Mouse (Mus musculus) limb, embryonic 11.5 days (tissue): ENCODE measurements around the gene Pxdn. TPM values are rescaled to one million over a fixed set of nuclear protein-coding genes. Genes with fewer than 3 reads are reported as not detected.

Experiments
- ATAC-seq: fragments of 200-750 bp; cut with Nextera tagmentation; 2 replicates; pipeline ENCODE4 v1.8.0; 2017; ENCODE audit warnings: low read depth; ENCODE audit not compliant: insufficient number of reproducible peaks, low FRiP score, low TSS enrichment
- DNase-seq: peaks from one replicate; pipeline ENCODE4 v3.0.0-alpha.2; 2015; ENCODE audit warnings: low spot score
- H3K27ac ChIP-seq: fragments of 300-500 bp; sonication (generic); replicated peaks from 2 replicates; pipeline ENCODE4 v1.5.1; 2014; ENCODE audit warnings: low read depth, mild to moderate bottlenecking, low read length
- H3K27me3 ChIP-seq: fragments of 300-500 bp; sonication (generic); 2 replicates; pipeline ENCODE4 v1.6.1; 2014; ENCODE audit warnings: mild to moderate bottlenecking, low read length, mixed read lengths; ENCODE audit not compliant: control insufficient read depth, insufficient read depth
- H3K36me3 ChIP-seq: fragments of 300-500 bp; sonication (generic); 2 replicates; pipeline ENCODE4 v1.6.1; 2014; ENCODE audit warnings: mild to moderate bottlenecking, low read length, moderate library complexity, mixed read lengths; ENCODE audit not compliant: control insufficient read depth, insufficient read depth
- H3K4me1 ChIP-seq: fragments of 300-500 bp; sonication (generic); 2 replicates; pipeline ENCODE4 v1.6.1; 2014; ENCODE audit warnings: low read length, mixed read lengths; ENCODE audit not compliant: control insufficient read depth, insufficient read depth
- H3K4me2 ChIP-seq: fragments of 300-500 bp; sonication (generic); 2 replicates; pipeline ENCODE4 v1.6.1; 2014; ENCODE audit warnings: low read depth, mild to moderate bottlenecking, moderate library complexity; ENCODE audit not compliant: severe bottlenecking
- H3K4me3 ChIP-seq: fragments of 300-500 bp; sonication (generic); 2 replicates; pipeline ENCODE4 v1.5.1; 2014; ENCODE audit warnings: low read depth, low read length
- H3K9ac ChIP-seq: fragments of 300-500 bp; sonication (generic); 2 replicates; pipeline ENCODE4 v1.6.1; 2014; ENCODE audit warnings: mild to moderate bottlenecking, low read length
- H3K9me3 ChIP-seq: fragments of 300-500 bp; sonication (generic); 2 replicates; pipeline ENCODE4 v1.6.1; 2016; ENCODE audit warnings: low read length; ENCODE audit not compliant: control insufficient read depth
- WGBS: fragments of 180-500 bp; shearing (Covaris S2); extraction: QIAGEN DNeasy Blood & Tissue Kit; methylation state at CpG from one replicate; pipeline ENCODE4 v1.1.7; 2014; 5-methylcytosine and 5-hydroxymethylcytosine counted together
- polyA plus RNA-seq: library from polyadenylated mRNA; unstranded; fragments of >200 nt; fragmentation: Nextera tagmentation; extraction: Ambion mirVana; gene quantifications from 2 replicates; pipeline ENCODE4 v1.2.1, GENCODE M21; 2014

The Pxdn gene
- 134 and 146 TPM in 2 replicates for polyA plus RNA-seq

DNA sequence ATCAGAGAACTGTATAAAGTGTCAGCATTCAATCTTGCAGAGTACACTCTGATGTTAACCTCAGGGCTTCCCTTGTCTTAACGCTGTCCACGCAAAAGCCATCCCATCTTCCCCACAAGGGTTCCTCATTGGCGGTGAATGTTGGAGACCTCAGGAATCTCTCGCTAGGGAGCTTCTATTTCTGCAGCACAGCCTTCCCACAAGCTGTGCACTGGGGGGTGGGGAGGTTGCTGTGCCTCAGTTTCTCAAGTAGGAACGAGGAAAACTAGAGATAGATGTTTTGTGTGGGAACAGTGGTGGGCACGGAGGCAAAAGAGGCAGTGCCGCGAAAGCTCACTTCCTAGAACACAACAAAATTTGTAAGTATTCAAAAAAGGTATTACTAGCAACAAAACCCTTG is at the start of gene Pxdn:
Gene Pxdn (plus strand): TSS at position 301 of the 400 bp plus-strand sequence.
- WGBS = 32% methylated on average over 8 of the region's 8 CpGs
- ATAC-seq = no peak
- H3K9ac ChIP-seq = peak within 1 kb of the TSS; percentile 97
- H3K27ac ChIP-seq = peak within 1 kb of the TSS; percentile 85
- DNase-seq = no peak
- H3K27me3 ChIP-seq = no peaks in the 10 kb centered on the region
- peak within 1 kb of the TSS; percentile 88 for H3K4me3 ChIP-seq
- H3K4me2 ChIP-seq = peak within 1 kb of the TSS; percentile 84
- no peaks in the 10 kb centered on the region for H3K9me3 ChIP-seq
- 0 out of 2 replicates have a peak, but pooled peaks cover 2% of the 10 kb centered on the region for H3K36me3 ChIP-seq
- peaks cover 19% of the 10 kb centered on the region for H3K4me1 ChIP-seq

GRCm38 (mm10) chr12:29894669-29895068 is 42.7 kb upstream of the Pxdn start:
- 24% methylated on average over 3 of the region's 3 CpGs for WGBS
- no peak overlapping the region for H3K9ac ChIP-seq
- peak; percentile 63 for DNase-seq

GRCm38 (mm10) chr12:29897533-29898085 is 39.8 kb upstream of the Pxdn start:
- no peak for ATAC-seq
- WGBS = 67% methylated on average over 3 of the region's 3 CpGs
- H3K9me3 ChIP-seq = no peaks in the 10 kb centered on the region
- no peak overlapping the region for H3K4me3 ChIP-seq
- no peaks in the 10 kb centered on the region for H3K27me3 ChIP-seq
- H3K4me2 ChIP-seq = no peak overlapping the region
- no peak overlapping the region for H3K27ac ChIP-seq
- H3K9ac ChIP-seq = no peak overlapping the region
- no peak for DNase-seq
- H3K36me3 ChIP-seq = no peaks in the 10 kb centered on the region
- no peaks in the 10 kb centered on the region for H3K4me1 ChIP-seq

More at GRCm38 (mm10) chr12:29894669-29895068, 42.7 kb upstream of the Pxdn start:
- ATAC-seq = no peak
- H3K27me3 ChIP-seq = no peaks in the 10 kb centered on the region
- no peaks in the 10 kb centered on the region for H3K9me3 ChIP-seq
- no peak overlapping the region for H3K4me3 ChIP-seq
- no peak overlapping the region for H3K27ac ChIP-seq
- H3K4me1 ChIP-seq = no peaks in the 10 kb centered on the region
- H3K36me3 ChIP-seq = no peaks in the 10 kb centered on the region
- no peak overlapping the region for H3K4me2 ChIP-seq

- H3K4me2 ChIP-seq = no peak overlapping the region
- H3K9me3 ChIP-seq = no peaks in the 10 kb centered on the region
- DNase-seq (no peak), ATAC-seq (no peak)
- H3K4me1 ChIP-seq = no peaks in the 10 kb centered on the region
- no peak overlapping the region for H3K27ac ChIP-seq
- WGBS = 89% methylated on average over 4 of the region's 4 CpGs
- no peaks in the 10 kb centered on the region for H3K36me3 ChIP-seq
- H3K9ac ChIP-seq = no peak overlapping the region
- H3K4me3 ChIP-seq = no peak overlapping the region
- no peaks in the 10 kb centered on the region for H3K27me3 ChIP-seq
These were observed 33.1 kb upstream of the Pxdn start for GRCm38 (mm10) chr12:29904101-29904874.

GRCm38 (mm10) chr12:29907056-29907455 is 30.4 kb upstream of the Pxdn start:
- peak; percentile 51 for DNase-seq
- WGBS = 49% methylated on average over 2 of the region's 2 CpGs

DNA sequence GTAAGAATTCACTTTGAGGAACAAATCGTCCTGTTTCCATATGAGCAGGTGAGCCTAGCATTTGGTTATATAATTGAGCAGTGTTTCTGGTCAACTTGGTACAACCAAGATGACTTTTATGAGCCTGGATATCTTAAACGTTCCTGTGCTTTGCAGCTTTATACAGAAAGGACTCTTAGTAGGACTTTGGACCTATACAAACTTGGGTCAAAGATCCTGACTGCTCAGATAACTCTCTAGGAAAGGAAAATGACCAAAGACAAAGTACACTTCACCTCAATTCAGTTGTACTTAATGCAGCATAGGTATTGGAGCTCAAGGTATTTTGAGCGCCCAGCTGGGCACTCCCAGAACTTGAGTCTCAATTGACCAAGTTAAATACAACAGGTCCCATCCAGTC is 21.3 kb upstream of the Pxdn start:
- Histone ChIP-seq H3K4me2 (no peak overlapping the region), H3K4me1 (no peaks in the 10 kb centered on the region), H3K27ac (no peak overlapping the region), H3K27me3 (no peaks in the 10 kb centered on the region), H3K4me3 (no peak overlapping the region), H3K9ac (no peak overlapping the region), H3K9me3 (no peaks in the 10 kb centered on the region), H3K36me3 (no peaks in the 10 kb centered on the region)
- no peak for ATAC-seq
- WGBS = 77% methylated on average over 3 of the region's 3 CpGs
- DNase-seq = no peak

More at GRCm38 (mm10) chr12:29907056-29907455, 30.4 kb upstream of the Pxdn start:
- Histone ChIP-seq H3K4me2 (no peak overlapping the region), H3K9ac (no peak overlapping the region), H3K4me1 (no peaks in the 10 kb centered on the region), H3K36me3 (no peaks in the 10 kb centered on the region), H3K4me3 (no peak overlapping the region), H3K27ac (no peak overlapping the region), H3K27me3 (no peaks in the 10 kb centered on the region), H3K9me3 (no peaks in the 10 kb centered on the region)
- ATAC-seq = no peak

DNA sequence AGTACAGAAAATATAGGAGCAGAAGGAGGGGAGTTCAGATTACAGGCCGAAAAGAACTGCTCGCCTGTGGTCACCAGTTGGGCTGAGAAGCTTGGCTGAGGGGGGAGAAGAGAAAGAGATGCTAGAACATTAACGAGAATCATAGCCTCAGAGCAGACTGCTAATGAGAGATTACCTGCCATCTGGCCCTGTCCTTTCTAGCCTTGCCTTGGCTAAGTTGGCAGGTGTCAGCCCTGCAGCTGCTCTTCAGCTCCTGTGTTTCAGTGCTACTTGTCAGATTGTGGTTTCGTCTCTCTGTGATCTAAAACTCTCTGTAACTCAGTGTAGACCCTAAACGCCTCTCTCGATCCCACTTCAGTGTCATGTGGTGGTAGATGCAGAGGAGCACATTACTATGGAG is 20.6 kb upstream of the Pxdn start:
- 80% methylated on average over 6 of the region's 6 CpGs for WGBS
- Histone ChIP-seq H3K9ac (no peak overlapping the region), H3K36me3 (no peaks in the 10 kb centered on the region), H3K4me1 (no peaks in the 10 kb centered on the region), H3K4me3 (no peak overlapping the region), H3K27me3 (no peaks in the 10 kb centered on the region), H3K9me3 (no peaks in the 10 kb centered on the region), H3K4me2 (no peak overlapping the region), H3K27ac (no peak overlapping the region)
- DNase-seq (no peak), ATAC-seq (no peak)

GRCm38 (mm10) chr12:29920298-29920697 is 17.1 kb upstream of the Pxdn start:
- Histone ChIP-seq H3K27ac (no peak overlapping the region), H3K9me3 (no peaks in the 10 kb centered on the region), H3K9ac (no peak overlapping the region), H3K4me2 (no peak overlapping the region), H3K27me3 (no peaks in the 10 kb centered on the region), H3K4me1 (no peaks in the 10 kb centered on the region), H3K36me3 (no peaks in the 10 kb centered on the region), H3K4me3 (no peak overlapping the region)
- ATAC-seq (no peak), DNase-seq (no peak)
- WGBS = 85% methylated on average over 7 of the region's 7 CpGs
